Mouse (Mus musculus) CH12.LX (cell line): ENCODE data around the gene Wdr95. TPM values are rescaled to one million over a fixed set of nuclear protein-coding genes. Genes with fewer than 3 reads are reported as not detected.

Experiments used
- DNase-seq: peaks from one replicate; pipeline ENCODE4 v3.0.0-alpha.2; 2013; ENCODE audit errors: extremely low read depth
- H3K27ac ChIP-seq: 2 replicates; pipeline ENCODE4 v1.5.1; 2012; ENCODE audit warnings: low read depth, mild to moderate bottlenecking, control low read depth, moderate library complexity; ENCODE audit not compliant: insufficient read depth
- H3K27me3 ChIP-seq: replicated peaks from 2 replicates; pipeline ENCODE3; 2012; ENCODE audit warnings: inconsistent platforms
- H3K36me3 ChIP-seq, 2 experiments: replicated peaks in 1 of 2; 2 replicates each; pipeline versions ENCODE3 to v1.6.1; 2012; ENCODE audit warnings: inconsistent platforms in 1 of 2, low read length in 1 of 2, mild to moderate bottlenecking in 1 of 2, mixed read lengths in 1 of 2, moderate library complexity in 1 of 2; ENCODE audit not compliant: control insufficient read depth in 1 of 2, insufficient read depth in 1 of 2
- H3K4me1 ChIP-seq, 2 experiments: 2 replicates each; pipeline ENCODE4 v1.6.1; 2012; ENCODE audit warnings: inconsistent platforms in 1 of 2, moderate library complexity in 1 of 2; ENCODE audit not compliant: insufficient read depth in 2 of 2, control insufficient read depth in 1 of 2
- H3K4me2 ChIP-seq: 2 replicates; pipeline ENCODE4 v1.6.1; 2012; ENCODE audit warnings: low read depth, mild to moderate bottlenecking, control low read depth; ENCODE audit not compliant: poor library complexity, insufficient read depth, severe bottlenecking
- H3K4me3 ChIP-seq, 3 experiments: fragments of 150-350 bp in 1 of 3; sonication (generic) in 1 of 3; replicated peaks in 1 of 3; 2 replicates each; pipeline versions ENCODE3 to v1.5.1; 2011 to 2012; ENCODE audit warnings: low read depth in 2 of 3, low read length in 2 of 3, mild to moderate bottlenecking in 2 of 3, moderate library complexity in 2 of 3, control low read depth in 1 of 3, improper control_type of control experiment in 1 of 3, inconsistent platforms in 1 of 3, mixed read lengths in 1 of 3; ENCODE audit not compliant: poor library complexity in 1 of 3
- H3K79me2 ChIP-seq: replicated peaks from 2 replicates; pipeline ENCODE4 v1.6.1; 2012; ENCODE audit warnings: mild to moderate bottlenecking, moderate library complexity; ENCODE audit not compliant: control insufficient read depth, poor library complexity, insufficient read depth, severe bottlenecking; ENCODE audit errors: extremely low read depth
- H3K9ac ChIP-seq: 2 replicates; pipeline ENCODE4 v1.6.1; 2012; ENCODE audit warnings: low read depth, mild to moderate bottlenecking, control low read depth, moderate library complexity; ENCODE audit not compliant: insufficient read depth
- H3K9me3 ChIP-seq: replicated peaks from 2 replicates; pipeline ENCODE3; 2012; ENCODE audit warnings: low read length, inconsistent platforms, mixed read lengths
- BHLHE40 ChIP-seq: IDR thresholded peaks from 2 replicates; pipeline ENCODE4 v1.6.1; 2011; ENCODE audit warnings: mild to moderate bottlenecking, low read depth, low read length, improper control_type of control experiment
- CHD1 ChIP-seq: IDR thresholded peaks from 2 replicates; pipeline ENCODE4 v1.6.1; 2012; ENCODE audit warnings: low read depth, low read length, improper control_type of control experiment, inconsistent platforms
- CHD2 ChIP-seq: IDR thresholded peaks from 2 replicates; pipeline ENCODE4 v1.6.1; 2011; ENCODE audit warnings: low read length, improper control_type of control experiment
- CTCF ChIP-seq, 2 experiments: IDR thresholded peaks in 1 of 2; conservative IDR thresholded peaks in 1 of 2; 2 replicates each; pipeline ENCODE4 v1.5.1; 2011 to 2012; ENCODE audit warnings: low read depth in 2 of 2, low read length in 2 of 2, improper control_type of control experiment in 1 of 2, inconsistent platforms in 1 of 2, mild to moderate bottlenecking in 1 of 2, moderate library complexity in 1 of 2
- E2F4 ChIP-seq: IDR thresholded peaks from 2 replicates; pipeline ENCODE4 v1.6.1; 2011; ENCODE audit warnings: low read depth, low read length, improper control_type of control experiment; ENCODE audit not compliant: insufficient replicate concordance
- ELF1 ChIP-seq: IDR thresholded peaks from 2 replicates; pipeline ENCODE4 v1.6.1; 2014; ENCODE audit warnings: low read depth, mild to moderate bottlenecking, inconsistent platforms, low read length, improper control_type of control experiment
- EP300 ChIP-seq: IDR thresholded peaks from 2 replicates; pipeline ENCODE4 v1.6.1; 2011; ENCODE audit warnings: low read length, improper control_type of control experiment
- IRF4 ChIP-seq: IDR thresholded peaks from 2 replicates; pipeline ENCODE4 v1.6.1; 2014; ENCODE audit warnings: low read depth, mild to moderate bottlenecking, inconsistent platforms, low read length, improper control_type of control experiment
- JUN ChIP-seq: IDR thresholded peaks from 2 replicates; pipeline ENCODE4 v1.6.1; 2011; ENCODE audit warnings: low read depth, mild to moderate bottlenecking, low read length, improper control_type of control experiment, moderate library complexity; ENCODE audit not compliant: insufficient read depth
- JUND ChIP-seq: conservative IDR thresholded peaks from 2 replicates; pipeline ENCODE4 v1.6.1; 2011; ENCODE audit warnings: low read depth, low read length, improper control_type of control experiment
- KAT2A ChIP-seq: IDR thresholded peaks from 2 replicates; pipeline ENCODE4 v1.6.1; 2012; ENCODE audit warnings: low read length, improper control_type of control experiment, inconsistent platforms; ENCODE audit not compliant: insufficient replicate concordance
- MAX ChIP-seq: IDR thresholded peaks from 2 replicates; pipeline ENCODE4 v1.6.1; 2011; ENCODE audit warnings: low read length, improper control_type of control experiment
- MAZ ChIP-seq: IDR thresholded peaks from 2 replicates; pipeline ENCODE4 v1.6.1; 2012; ENCODE audit warnings: low read depth, mild to moderate bottlenecking, inconsistent platforms, low read length, improper control_type of control experiment, moderate library complexity
- MEF2A ChIP-seq: IDR thresholded peaks from 2 replicates; pipeline ENCODE4 v1.6.1; 2014; ENCODE audit warnings: low read depth, mild to moderate bottlenecking, inconsistent platforms, low read length, improper control_type of control experiment, borderline replicate concordance
- MXI1 ChIP-seq: IDR thresholded peaks from 2 replicates; pipeline ENCODE4 v1.6.1; 2011; ENCODE audit warnings: mild to moderate bottlenecking, low read depth, low read length, improper control_type of control experiment
- NELFE ChIP-seq: IDR thresholded peaks from 2 replicates; pipeline ENCODE4 v1.6.1; 2011; ENCODE audit warnings: low read depth, low read length, improper control_type of control experiment
- NRF1 ChIP-seq: IDR thresholded peaks from 2 replicates; pipeline ENCODE4 v1.6.1; 2014; ENCODE audit warnings: low read depth, mild to moderate bottlenecking, inconsistent platforms, low read length, improper control_type of control experiment, moderate library complexity
- PAX5 ChIP-seq: IDR thresholded peaks from 2 replicates; pipeline ENCODE4 v1.6.1; 2012; ENCODE audit warnings: low read length, inconsistent platforms, mixed read lengths
- POLR2A ChIP-seq: IDR thresholded peaks from 2 replicates; pipeline ENCODE4 v1.6.1; 2011; ENCODE audit warnings: low read depth, mild to moderate bottlenecking, improper control_type of control experiment, low read length
- POLR2AphosphoS2 ChIP-seq: IDR thresholded peaks from 2 replicates; pipeline ENCODE4 v1.6.1; 2011; ENCODE audit warnings: low read depth, low read length, improper control_type of control experiment
- RAD21 ChIP-seq: IDR thresholded peaks from 2 replicates; pipeline ENCODE4 v1.6.1; 2011; ENCODE audit warnings: low read depth, mild to moderate bottlenecking, low read length, improper control_type of control experiment, moderate library complexity
- SIN3A ChIP-seq: IDR thresholded peaks from 2 replicates; pipeline ENCODE4 v1.6.1; 2012; ENCODE audit warnings: low read length, improper control_type of control experiment, inconsistent platforms
- SMC3 ChIP-seq: IDR thresholded peaks from 2 replicates; pipeline ENCODE4 v1.6.1; 2011; ENCODE audit warnings: low read depth, low read length, improper control_type of control experiment
- TBP ChIP-seq: conservative IDR thresholded peaks from 2 replicates; pipeline ENCODE4 v1.6.1; 2011; ENCODE audit warnings: low read depth, low read length, improper control_type of control experiment
- TCF12 ChIP-seq: IDR thresholded peaks from 2 replicates; pipeline ENCODE4 v1.6.1; 2014; ENCODE audit warnings: low read depth, mild to moderate bottlenecking, inconsistent platforms, low read length, improper control_type of control experiment
- USF1 ChIP-seq: IDR thresholded peaks from 2 replicates; pipeline ENCODE4 v1.6.1; 2014; ENCODE audit warnings: low read depth, mild to moderate bottlenecking, inconsistent platforms, low read length, improper control_type of control experiment
- USF2 ChIP-seq: conservative IDR thresholded peaks from 2 replicates; pipeline ENCODE4 v1.6.1; 2011; ENCODE audit warnings: low read depth, low read length, improper control_type of control experiment
- ZC3H11A ChIP-seq: IDR thresholded peaks from 2 replicates; pipeline ENCODE4 v1.6.1; 2012; ENCODE audit warnings: low read depth, mild to moderate bottlenecking, inconsistent platforms, low read length, improper control_type of control experiment
- ZKSCAN1 ChIP-seq: IDR thresholded peaks from 2 replicates; pipeline ENCODE4 v1.6.1; 2012; ENCODE audit warnings: low read depth, inconsistent platforms, low read length, improper control_type of control experiment, borderline replicate concordance
- ZMIZ1 ChIP-seq: IDR thresholded peaks from 2 replicates; pipeline ENCODE4 v1.6.1; 2012; ENCODE audit warnings: low read depth, mild to moderate bottlenecking, inconsistent platforms, low read length, improper control_type of control experiment
- ZNF384 ChIP-seq: IDR thresholded peaks from 2 replicates; pipeline ENCODE4 v1.6.1; 2012; ENCODE audit warnings: low read depth, low read length, improper control_type of control experiment, inconsistent platforms
- dilution Hi-C: fragments of 300-500 bp; cut with MboI; formaldehyde crosslinking; loops from 2 replicates; pipeline ENCODE4 v1.14.3; 2020; ENCODE audit warnings: low sequenced_read_pairs; ENCODE audit not compliant: extremely low pct_unique_long_range_greater_than_20kb, extremely low pct_ligation_motif_present
- in situ Hi-C: fragments of 300-500 bp; cut with MboI; formaldehyde crosslinking; loops from 3 replicates; pipeline ENCODE4 v1.14.3; 2019; ENCODE audit warnings: low sequenced_read_pairs, low pct_ligation_motif_present, low pct_unique_long_range_greater_than_20kb, mixed read lengths
- polyA plus RNA-seq: library from polyadenylated mRNA; unstranded; fragments of >175 nt; gene quantifications from 2 replicates; pipeline ENCODE4 v1.2.1, GENCODE M21; 2012; ENCODE audit warnings: low read depth; ENCODE audit not compliant: insufficient read length
- total RNA-seq, 2 experiments: library from RNA; depleted of rRNA; stranded (reverse); fragments of 300-350 nt in 1 of 2; fragments of >200 nt in 1 of 2; gene quantifications; 2 replicates each; pipeline ENCODE4 v1.2.3; 2012 to 2014

Gene Wdr95
- total and polyA plus RNA-seq, 3 experiments: not detected

DNA sequence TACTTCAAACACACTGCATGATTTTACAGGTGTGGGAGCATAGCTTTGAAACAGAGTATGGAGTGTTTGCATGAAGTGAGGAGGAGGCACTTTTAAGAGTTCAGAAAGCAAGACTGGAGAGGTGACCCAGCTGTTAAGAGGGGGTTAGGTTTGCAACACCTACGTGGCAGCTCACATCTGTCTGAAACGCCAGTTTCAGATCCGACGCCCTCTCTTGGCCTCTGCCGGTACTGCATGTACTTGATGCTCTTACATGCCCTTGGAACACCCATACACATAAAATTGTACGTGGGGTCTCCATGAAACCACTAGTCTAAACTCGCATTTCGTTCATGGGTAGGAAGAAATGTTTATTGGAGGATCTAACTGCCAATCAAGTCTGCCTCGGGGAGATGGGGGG, 24.3 kb downstream of the Wdr95 start:
- Histone ChIP-seq H3K4me2 (no peak overlapping the region), H3K79me2 (no peaks in the 10 kb centered on the region), H3K36me3 (no peaks in the 10 kb centered on the region), H3K4me3 (no peak overlapping the region), H3K9ac (no peak overlapping the region), H3K27ac (no peak overlapping the region), H3K4me1 (no peaks in the 10 kb centered on the region), H3K27me3 (no peaks in the 10 kb centered on the region), H3K9me3 (no peaks in the 10 kb centered on the region)
- in situ Hi-C loops (no loop called here), dilution Hi-C loops (no loop called here)
- peak; percentile 30 for DNase-seq
- peak; percentile 45 to 66 for TF ChIP-seq CTCF (conservative IDR thresholded peaks at IDR 0.05 in 1 of 2, IDR thresholded peaks at IDR 0.05 in 1 of 2; ENCODE audit: low read depth in 2 of 2, low read length in 2 of 2)
- TF ChIP-seq USF2: no peak
- TF ChIP-seq MAZ: no peak
- TF ChIP-seq NRF1: no peak
- no peak for TF ChIP-seq KAT2A
- no peak for TF ChIP-seq E2F4
- no peak for TF ChIP-seq POLR2A
- TF ChIP-seq TBP: no peak
- TF ChIP-seq POLR2AphosphoS2: no peak
- no peak for TF ChIP-seq SIN3A
- no peak for TF ChIP-seq TCF12
- peak; percentile 3 for TF ChIP-seq RAD21
- no peak for TF ChIP-seq ZMIZ1
- no peak for TF ChIP-seq IRF4
- no peak for TF ChIP-seq MXI1
- TF ChIP-seq MAX: no peak
- no peak for TF ChIP-seq ZKSCAN1
- TF ChIP-seq ZC3H11A: no peak
- no peak for TF ChIP-seq EP300
- no peak for TF ChIP-seq BHLHE40
- TF ChIP-seq CHD1: no peak
- TF ChIP-seq ELF1: no peak
- TF ChIP-seq USF1: no peak
- TF ChIP-seq SMC3: 0 out of 2 replicates have a peak, but pooled peaks have one; percentile 15
- TF ChIP-seq NELFE: no peak

DNA sequence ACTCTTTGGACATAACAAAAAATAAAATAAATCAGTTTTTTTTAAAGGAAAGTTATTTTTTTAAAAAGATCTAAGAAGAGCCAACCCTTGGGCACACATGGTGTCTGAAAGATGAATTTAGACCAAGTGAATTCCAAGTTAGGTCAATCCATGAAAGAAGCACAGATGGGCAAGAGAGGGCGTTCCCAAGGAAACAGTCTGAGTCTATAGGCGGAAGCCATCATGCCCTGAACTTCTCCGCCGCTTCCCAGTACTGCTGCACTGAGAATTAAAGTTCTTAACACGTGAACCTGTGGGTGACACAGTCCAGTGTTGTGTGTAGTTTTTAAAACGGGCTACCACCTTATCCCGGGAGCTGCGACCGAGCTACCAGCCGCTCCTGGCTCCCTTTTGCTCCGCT, 24.9 kb downstream of the Wdr95 start:
- dilution Hi-C loops (no loop called here), in situ Hi-C loops (no loop called here)
- H3K9me3 ChIP-seq: no peaks in the 10 kb centered on the region
- DNase-seq: no peak
- no peaks in the 10 kb centered on the region for H3K79me2 ChIP-seq
- H3K4me2 ChIP-seq: no peak overlapping the region
- no peaks in the 10 kb centered on the region for H3K27me3 ChIP-seq
- H3K27ac ChIP-seq: no peak overlapping the region
- TF ChIP-seq TCF12: no peak
- no peak for TF ChIP-seq NELFE
- TF ChIP-seq POLR2A: no peak
- TF ChIP-seq ELF1: no peak
- no peak for TF ChIP-seq JUND
- no peak for TF ChIP-seq IRF4
- no peak for TF ChIP-seq JUN
- no peak for TF ChIP-seq MXI1
- no peak for TF ChIP-seq EP300
- no peak for TF ChIP-seq POLR2AphosphoS2
- no peak for TF ChIP-seq CTCF (conservative IDR thresholded peaks at IDR 0.05 in 1 of 2, IDR thresholded peaks at IDR 0.05 in 1 of 2; ENCODE audit: low read depth in 2 of 2, low read length in 2 of 2)
- no peak for TF ChIP-seq ZC3H11A
- TF ChIP-seq PAX5: no peak
- TF ChIP-seq BHLHE40: no peak
- TF ChIP-seq USF1: no peak
- no peak for TF ChIP-seq SMC3
- no peak for TF ChIP-seq CHD2
- TF ChIP-seq ZNF384: no peak
- no peak for TF ChIP-seq MEF2A
- no peaks in the 10 kb centered on the region for H3K4me1 ChIP-seq
- H3K4me3 ChIP-seq: no peak overlapping the region
- no peak overlapping the region for H3K9ac ChIP-seq
- no peaks in the 10 kb centered on the region for H3K36me3 ChIP-seq
